Mouse (Mus musculus): ENCODE data around the gene Spata13. TPM values are rescaled to one million over a fixed set of nuclear protein-coding genes. Genes with fewer than 3 reads are reported as not detected.
A peak's percentile ranks its signal among the peaks of the same experiment; 100 is the strongest.

Spata13 gene
- total RNA-seq, 2 experiments from 2014 or later, result 140 to 145 TPM

GRCm38 (mm10) chr14:60711161-60711560 lies 77.4 kb downstream of the Spata13 start:
- DNase-seq (ENCODE audit: low spot score in 2 of 2), result no peak

GRCm38 (mm10) chr14:60711590-60712288 lies 77.9 kb downstream of the Spata13 start:
- no peak for DNase-seq (ENCODE audit: low spot score in 2 of 2)

GRCm38 (mm10) chr14:60712289-60712830 lies 78.6 kb downstream of the Spata13 start:
- no peak for DNase-seq (ENCODE audit: low spot score in 2 of 2)

- DNase-seq (ENCODE audit: low spot score in 2 of 2), result no peak
These were observed 81.9 kb downstream of the Spata13 start for GRCm38 (mm10) chr14:60715686-60716085.

- no peak for DNase-seq (ENCODE audit: low spot score in 2 of 2)
These were observed 87.5 kb downstream of the Spata13 start for GRCm38 (mm10) chr14:60721304-60721703.

- DNase-seq (ENCODE audit: low spot score in 2 of 2), result no peak
These were observed 88.1 kb downstream of the Spata13 start for GRCm38 (mm10) chr14:60721938-60722337.

- DNase-seq (ENCODE audit: low spot score in 2 of 2), result no peak
These were observed 92.3 kb downstream of the Spata13 start for GRCm38 (mm10) chr14:60726091-60726490.

GRCm38 (mm10) chr14:60727130-60727529 lies 93.3 kb downstream of the Spata13 start:
- no peak for DNase-seq (ENCODE audit: low spot score in 2 of 2)

- DNase-seq (ENCODE audit: low spot score in 2 of 2), result no peak
These were observed 98.3 kb downstream of the Spata13 start for GRCm38 (mm10) chr14:60732081-60732480.

- DNase-seq (ENCODE audit: low spot score in 2 of 2), result no peak
These were observed 99.0 kb downstream of the Spata13 start for GRCm38 (mm10) chr14:60732787-60733186.

- no peak for DNase-seq (ENCODE audit: low spot score in 2 of 2)
These were observed 99.9 kb downstream of the Spata13 start for GRCm38 (mm10) chr14:60733706-60734105.

GRCm38 (mm10) chr14:60735206-60735605 lies 101.4 kb downstream of the Spata13 start:
- no peak for DNase-seq (ENCODE audit: low spot score in 2 of 2)

GRCm38 (mm10) chr14:60735848-60736547 lies 102.2 kb downstream of the Spata13 start:
- no peak for DNase-seq (ENCODE audit: low spot score in 2 of 2)

GRCm38 (mm10) chr14:60736591-60737192 lies 102.9 kb downstream of the Spata13 start:
- no peak for DNase-seq (ENCODE audit: low spot score in 2 of 2)

- DNase-seq (ENCODE audit: low spot score in 2 of 2), result no peak
These were observed 103.4 kb downstream of the Spata13 start for GRCm38 (mm10) chr14:60737202-60737611.

- DNase-seq (ENCODE audit: low spot score in 2 of 2), result no peak
These were observed 104.7 kb downstream of the Spata13 start for GRCm38 (mm10) chr14:60738434-60738938.

- no peak for DNase-seq (ENCODE audit: low spot score in 2 of 2)
These were observed 105.4 kb downstream of the Spata13 start for GRCm38 (mm10) chr14:60739155-60739554.

GRCm38 (mm10) chr14:60739616-60740015 lies 105.8 kb downstream of the Spata13 start:
- no peak for DNase-seq (ENCODE audit: low spot score in 2 of 2)

- no peak for DNase-seq (ENCODE audit: low spot score in 2 of 2)
These were observed 106.7 kb downstream of the Spata13 start for GRCm38 (mm10) chr14:60740507-60740906.

- DNase-seq (ENCODE audit: low spot score in 2 of 2), result no peak
These were observed 107.2 kb downstream of the Spata13 start for GRCm38 (mm10) chr14:60741033-60741432.

- peak in 1 of 2 experiments; percentile 38 for DNase-seq (ENCODE audit: low spot score in 2 of 2)
These were observed 107.7 kb downstream of the Spata13 start for GRCm38 (mm10) chr14:60741490-60741981.
